Mouse (Mus musculus): Measurements from ENCODE around the gene Dupd1.
A peak's percentile ranks its signal among the peaks of the same experiment; 100 is the strongest.
"Not testable (repeated sequence)": the region's sequence is repeated elsewhere in the genome, so short reads cannot be mapped to it uniquely, and the experiment has no call there.

The Dupd1 gene

DNA sequence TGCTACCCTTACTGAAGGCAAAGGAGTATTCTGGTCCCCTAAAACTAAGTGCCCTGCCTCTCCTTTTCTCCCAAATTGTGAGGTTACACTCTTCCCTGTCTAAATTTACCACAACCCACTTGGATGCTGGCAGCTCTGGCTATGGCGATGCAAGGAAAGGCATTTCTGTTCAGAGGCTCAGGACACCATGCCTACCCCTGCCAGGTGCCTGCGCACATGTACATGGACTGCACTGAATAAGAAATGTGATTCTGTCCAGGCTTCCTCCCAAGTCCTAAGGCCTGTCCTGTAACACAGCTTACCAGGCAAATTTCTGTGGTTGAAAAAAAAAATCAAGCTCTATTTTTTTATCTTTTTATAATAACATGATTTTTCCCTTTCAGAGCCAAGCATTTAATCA is 38.2 kb downstream of the Dupd1 start:
- no peak for DNase-seq (ENCODE audit: low read depth, low spot score)

DNA sequence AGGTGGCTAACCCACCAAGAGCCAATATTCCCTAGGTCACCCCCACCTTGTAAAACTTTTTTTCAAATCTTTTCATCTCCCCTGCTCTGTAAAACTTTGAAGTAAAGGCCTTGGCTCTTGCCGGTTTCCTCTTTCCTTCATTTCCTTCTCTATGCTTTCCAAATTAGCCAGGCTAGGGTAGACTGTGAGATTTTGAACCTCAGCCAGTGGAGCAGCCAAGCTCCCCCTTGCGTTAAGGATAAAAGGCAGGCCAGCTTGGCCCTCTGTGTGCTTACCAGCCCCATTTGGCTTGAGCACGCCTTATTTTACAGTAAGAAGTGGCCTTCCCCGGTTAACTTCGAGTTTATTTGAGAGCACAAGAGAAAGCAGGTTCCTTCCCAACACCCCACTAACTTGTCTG is 39.9 kb downstream of the Dupd1 start:
- no peak for DNase-seq (ENCODE audit: low read depth, low spot score)

GRCm38 (mm10) chr14:21673100-21673499 is 41.3 kb downstream of the Dupd1 start:
- no peak for DNase-seq (ENCODE audit: low read depth, low spot score)

DNA sequence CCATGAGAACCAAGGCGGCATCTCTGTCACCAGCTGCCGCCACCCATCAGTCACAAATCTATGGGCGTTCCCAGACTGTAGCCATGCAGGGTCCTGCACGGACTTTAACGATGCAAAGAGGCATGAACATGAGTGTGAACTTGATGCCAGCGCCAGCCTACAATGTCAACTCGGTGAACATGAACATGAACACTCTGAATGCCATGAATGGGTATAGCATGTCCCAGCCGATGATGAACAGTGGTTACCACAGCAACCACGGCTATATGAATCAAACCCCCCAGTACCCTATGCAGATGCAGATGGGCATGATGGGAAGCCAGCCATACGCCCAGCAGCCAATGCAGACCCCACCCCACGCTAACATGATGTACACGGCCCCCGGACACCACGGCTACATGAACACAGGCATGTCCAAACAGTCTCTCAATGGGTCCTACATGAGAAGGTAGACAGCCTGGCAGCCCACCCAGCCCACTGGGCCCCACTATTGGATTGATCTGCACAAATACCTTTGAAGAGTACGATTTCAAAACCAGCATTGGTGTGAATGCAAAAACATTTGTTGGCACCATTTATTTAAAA is 43.9 kb downstream of the Dupd1 start:
- not testable (repeated sequence) for DNase-seq (ENCODE audit: low read depth, low spot score)

GRCm38 (mm10) chr14:21669633-21670421 is 44.5 kb downstream of the Dupd1 start:
- no peak for DNase-seq (ENCODE audit: low read depth, low spot score)

DNA sequence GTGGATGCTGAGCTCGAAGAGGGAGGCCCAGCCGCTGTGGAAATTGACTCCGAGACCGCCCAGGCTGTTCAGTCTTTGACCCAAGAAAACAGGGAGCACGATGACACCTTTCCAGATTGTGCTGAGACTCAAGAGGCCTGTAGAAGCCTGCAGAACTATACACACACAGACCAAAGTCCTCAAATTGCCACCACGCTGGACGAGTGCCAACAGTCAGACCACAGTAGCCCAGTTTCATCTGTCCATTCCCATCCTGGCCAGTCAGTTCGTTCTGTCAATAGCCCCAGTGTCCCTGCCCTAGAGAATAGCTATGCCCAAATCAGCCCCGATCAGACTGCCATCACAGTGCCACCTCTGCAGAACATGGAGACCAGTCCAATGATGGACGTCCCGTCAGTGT is 45.2 kb downstream of the Dupd1 start:
- no peak for DNase-seq (ENCODE audit: low read depth, low spot score)

DNA sequence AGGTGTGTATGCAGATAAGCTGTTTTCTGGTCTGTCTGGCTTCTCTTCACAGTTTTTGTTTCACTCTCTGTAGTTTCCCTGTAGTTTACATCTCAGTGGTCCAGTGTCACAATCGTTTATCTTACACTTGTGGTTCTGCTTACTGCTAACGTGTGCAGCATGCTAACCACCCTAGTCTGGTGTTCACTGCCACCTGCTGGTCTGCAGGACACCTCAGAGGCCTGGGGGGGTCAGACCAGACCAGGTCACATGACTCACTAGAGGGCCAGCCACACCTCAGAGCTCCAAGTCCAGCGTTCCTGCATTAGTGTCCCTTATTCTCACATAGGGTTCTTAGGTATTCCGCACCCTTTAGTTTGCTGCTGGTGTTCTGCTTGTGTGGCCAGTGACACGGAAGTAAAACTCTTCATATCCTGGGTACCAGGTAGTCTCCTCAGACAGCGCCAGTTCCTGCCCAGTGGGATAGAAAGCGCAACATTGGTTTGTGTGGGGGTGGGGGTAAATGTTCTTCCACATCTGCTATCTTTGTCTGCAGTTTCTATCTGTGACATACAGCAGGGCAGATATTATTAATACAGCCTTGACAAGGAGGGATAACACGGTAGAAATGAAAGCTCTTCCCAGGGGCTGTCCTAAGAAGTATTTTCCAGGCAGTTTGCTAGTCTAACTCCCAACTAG is 51.8 kb downstream of the Dupd1 start:
- DNase-seq (ENCODE audit: low read depth, low spot score), result no peak

- peak; percentile 46 for DNase-seq (ENCODE audit: low read depth, low spot score)
Observed at GRCm38 (mm10) chr14:21659652-21660051, 54.7 kb downstream of the Dupd1 start.

GRCm38 (mm10) chr14:21659155-21659554 is 55.2 kb downstream of the Dupd1 start:
- DNase-seq (ENCODE audit: low read depth, low spot score), result no peak

DNA sequence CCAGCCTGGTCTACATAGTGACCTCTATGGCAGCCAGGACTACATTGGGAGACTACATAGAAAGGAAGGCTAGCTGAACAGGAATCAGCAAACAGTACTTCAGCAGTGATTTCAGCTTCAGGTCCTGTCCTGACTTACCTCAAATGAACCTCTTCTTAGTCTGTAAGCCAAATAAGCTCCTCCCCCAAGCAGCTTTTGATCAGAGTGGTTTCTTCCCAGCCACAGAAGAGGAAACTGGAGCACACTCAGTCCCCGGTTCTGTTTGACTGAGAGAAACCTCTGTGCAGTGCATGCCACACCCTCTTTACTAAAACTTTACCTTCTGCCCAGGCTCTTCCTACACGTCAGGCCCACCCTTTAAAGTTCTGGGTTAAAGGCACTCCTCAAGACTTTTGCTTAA is 60.6 kb downstream of the Dupd1 start:
- no peak for DNase-seq (ENCODE audit: low read depth, low spot score)

GRCm38 (mm10) chr14:21640806-21641435 is 73.5 kb downstream of the Dupd1 start:
- no peak for DNase-seq (ENCODE audit: low read depth, low spot score)

DNA sequence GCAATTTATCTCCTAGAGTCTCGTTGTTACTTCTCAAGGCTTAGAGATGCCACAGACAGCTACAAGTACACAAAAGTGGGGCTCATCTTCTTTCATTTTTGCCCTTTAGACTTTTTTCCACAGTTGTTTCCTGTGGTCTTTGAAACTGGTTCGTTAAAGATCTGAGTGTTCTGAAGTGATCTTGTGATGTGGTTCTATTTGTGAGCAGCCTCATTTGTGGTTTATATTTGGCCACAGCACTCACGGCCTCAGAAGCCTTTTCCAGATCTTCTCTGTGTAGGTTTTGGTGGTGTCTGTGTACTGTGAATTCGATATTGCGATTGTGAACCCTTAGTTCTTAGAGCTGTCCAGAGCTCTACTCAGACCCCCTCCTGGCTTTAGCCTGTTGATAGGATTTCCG is 77.8 kb downstream of the Dupd1 start:
- DNase-seq (ENCODE audit: low read depth, low spot score), result no peak

DNA sequence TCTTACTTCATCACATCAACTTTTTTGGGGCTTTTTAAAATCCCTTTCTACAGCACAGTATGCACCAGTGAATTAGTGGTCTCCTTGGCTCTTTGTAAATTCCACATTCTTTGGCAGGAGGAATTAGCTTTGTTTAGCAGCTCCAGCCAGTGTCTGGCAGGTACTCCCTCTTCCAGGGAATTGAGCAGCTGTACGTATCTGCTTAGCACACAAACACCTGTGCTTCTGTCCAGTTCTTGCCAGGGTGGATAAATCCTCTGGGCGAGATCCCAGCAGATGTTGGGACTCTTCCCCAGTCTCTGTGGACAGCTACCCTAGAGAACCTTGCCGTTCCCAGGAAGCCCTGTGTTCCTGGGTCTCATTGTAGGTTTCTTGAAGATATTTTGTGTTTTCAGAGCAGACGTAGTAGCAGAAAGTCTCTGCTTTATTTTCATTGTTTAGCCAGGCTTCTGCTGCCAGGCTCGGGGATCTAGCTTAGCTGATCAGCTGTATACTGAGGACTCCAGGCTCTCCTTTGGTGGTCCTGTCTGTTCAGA is 82.6 kb downstream of the Dupd1 start:
- no peak for DNase-seq (ENCODE audit: low read depth, low spot score)
